Mouse (Mus musculus): ENCODE measurements around the gene Sema6c. TPM values are rescaled to one million over a fixed set of nuclear protein-coding genes. Genes with fewer than 3 reads are reported as not detected.
A peak's percentile ranks its signal among the peaks of the same experiment; 100 is the strongest.

The Sema6c gene
- polyA plus RNA-seq, 1 experiment: 38.5 TPM

GRCm38 (mm10) chr3:95136336-95136735 is 23.9 kb upstream of the Sema6c start:
- H3K4me1 ChIP-seq (ENCODE audit: control insufficient read depth, insufficient read depth, low read length): peaks cover 20% of the 10 kb centered on the region
- H3K27ac ChIP-seq (ENCODE audit: control insufficient read depth, insufficient read depth, low read depth, low read length): no peak overlapping the region
- H3K4me3 ChIP-seq (ENCODE audit: control insufficient read depth, low read depth, low read length): no peak overlapping the region
- no peak for TF ChIP-seq CTCF (IDR thresholded peaks at IDR 0.05; ENCODE audit: control insufficient read depth, insufficient read depth, insufficient replicate concordance, low read depth, low read length)
- no peak for TF ChIP-seq POLR2A (IDR thresholded peaks at IDR 0.05; ENCODE audit: control insufficient read depth, low read depth, low read length)
- no peaks in the 10 kb centered on the region; the same call in 1 of the 2 replicates for H3K36me3 ChIP-seq (ENCODE audit: control insufficient read depth, insufficient read depth, low read length)
- no peaks in the 10 kb centered on the region for H3K27me3 ChIP-seq (ENCODE audit: control insufficient read depth, insufficient read depth, low read length)

- TF ChIP-seq CTCF (IDR thresholded peaks at IDR 0.05; ENCODE audit: control insufficient read depth, insufficient read depth, insufficient replicate concordance, low read depth, low read length): no peak
- no peak for TF ChIP-seq POLR2A (IDR thresholded peaks at IDR 0.05; ENCODE audit: control insufficient read depth, low read depth, low read length)
- peak overlapping the region; percentile 32 for H3K4me3 ChIP-seq (ENCODE audit: control insufficient read depth, low read depth, low read length)
- H3K4me1 ChIP-seq (ENCODE audit: control insufficient read depth, insufficient read depth, low read length): peaks cover 13% of the 10 kb centered on the region
- H3K27me3 ChIP-seq (ENCODE audit: control insufficient read depth, insufficient read depth, low read length): no peaks in the 10 kb centered on the region
- H3K36me3 ChIP-seq (ENCODE audit: control insufficient read depth, insufficient read depth, low read length): no peaks in the 10 kb centered on the region; the same call in 1 of the 2 replicates
- H3K27ac ChIP-seq (ENCODE audit: control insufficient read depth, insufficient read depth, low read depth, low read length): 0 out of 2 replicates have a peak overlapping the region, but pooled peaks have one; percentile 28
Measured at GRCm38 (mm10) chr3:95139586-95140288, 20.5 kb upstream of the Sema6c start.

DNA sequence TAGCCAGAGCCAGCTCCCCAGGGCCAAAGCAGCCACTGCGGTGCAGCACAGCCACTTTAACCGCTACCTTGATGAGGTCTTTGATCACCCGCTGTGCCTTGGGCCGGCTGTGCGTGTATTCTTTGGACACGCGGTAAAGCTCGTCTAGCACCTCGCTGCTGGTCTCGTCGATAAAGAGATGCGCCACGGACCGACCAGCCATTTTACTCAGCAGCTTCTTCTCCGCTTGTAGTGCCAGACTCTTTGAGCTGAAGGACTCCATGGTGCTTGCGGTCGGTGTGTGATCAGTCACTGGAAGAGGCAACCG is 20.0 kb upstream of the Sema6c start:
- Histone ChIP-seq H3K27ac (ENCODE audit: control insufficient read depth, insufficient read depth, low read depth, low read length) (no peak overlapping the region), H3K4me3 (ENCODE audit: control insufficient read depth, low read depth, low read length) (peak overlapping the region; percentile 32), H3K27me3 (ENCODE audit: control insufficient read depth, insufficient read depth, low read length) (no peaks in the 10 kb centered on the region), H3K4me1 (ENCODE audit: control insufficient read depth, insufficient read depth, low read length) (peaks cover 11% of the 10 kb centered on the region), H3K36me3 (ENCODE audit: control insufficient read depth, insufficient read depth, low read length) (no peaks in the 10 kb centered on the region; the same call in 1 of the 2 replicates)
- TF ChIP-seq CTCF (IDR thresholded peaks at IDR 0.05; ENCODE audit: control insufficient read depth, insufficient read depth, insufficient replicate concordance, low read depth, low read length) (no peak), POLR2A (IDR thresholded peaks at IDR 0.05; ENCODE audit: control insufficient read depth, low read depth, low read length) (no peak)

GRCm38 (mm10) chr3:95140795-95141194 is 19.5 kb upstream of the Sema6c start:
- H3K4me3 ChIP-seq (ENCODE audit: control insufficient read depth, low read depth, low read length): peak overlapping the region; percentile 32; the same call in 1 of the 2 replicates
- TF ChIP-seq POLR2A (IDR thresholded peaks at IDR 0.05; ENCODE audit: control insufficient read depth, low read depth, low read length): no peak
- TF ChIP-seq CTCF (IDR thresholded peaks at IDR 0.05; ENCODE audit: control insufficient read depth, insufficient read depth, insufficient replicate concordance, low read depth, low read length): no peak
- no peaks in the 10 kb centered on the region for H3K27me3 ChIP-seq (ENCODE audit: control insufficient read depth, insufficient read depth, low read length)
- H3K4me1 ChIP-seq (ENCODE audit: control insufficient read depth, insufficient read depth, low read length): peaks cover 11% of the 10 kb centered on the region
- no peak overlapping the region for H3K27ac ChIP-seq (ENCODE audit: control insufficient read depth, insufficient read depth, low read depth, low read length)
- H3K36me3 ChIP-seq (ENCODE audit: control insufficient read depth, insufficient read depth, low read length): no peaks in the 10 kb centered on the region; the same call in 1 of the 2 replicates

- H3K4me1 ChIP-seq (ENCODE audit: control insufficient read depth, insufficient read depth, low read length): peaks cover 11% of the 10 kb centered on the region
- H3K4me3 ChIP-seq (ENCODE audit: control insufficient read depth, low read depth, low read length): no peak overlapping the region
- H3K27me3 ChIP-seq (ENCODE audit: control insufficient read depth, insufficient read depth, low read length): no peaks in the 10 kb centered on the region
- H3K36me3 ChIP-seq (ENCODE audit: control insufficient read depth, insufficient read depth, low read length): no peaks in the 10 kb centered on the region; the same call in 1 of the 2 replicates
- TF ChIP-seq CTCF (IDR thresholded peaks at IDR 0.05; ENCODE audit: control insufficient read depth, insufficient read depth, insufficient replicate concordance, low read depth, low read length): no peak
- no peak for TF ChIP-seq POLR2A (IDR thresholded peaks at IDR 0.05; ENCODE audit: control insufficient read depth, low read depth, low read length)
- H3K27ac ChIP-seq (ENCODE audit: control insufficient read depth, insufficient read depth, low read depth, low read length): no peak overlapping the region
Measured at GRCm38 (mm10) chr3:95141474-95141873, 18.8 kb upstream of the Sema6c start.

GRCm38 (mm10) chr3:95141952-95142616 is 18.2 kb upstream of the Sema6c start, which contains the start of gene Tnfaip8l2:
Gene Tnfaip8l2 (minus strand): TSS chr3:95142360.
- peaks cover 11% of the 10 kb centered on the region for H3K4me1 ChIP-seq (ENCODE audit: control insufficient read depth, insufficient read depth, low read length)
- H3K27ac ChIP-seq (ENCODE audit: control insufficient read depth, insufficient read depth, low read depth, low read length): no peak within 1 kb of the TSS
- TF ChIP-seq POLR2A (IDR thresholded peaks at IDR 0.05; ENCODE audit: control insufficient read depth, low read depth, low read length) (no peak), CTCF (IDR thresholded peaks at IDR 0.05; ENCODE audit: control insufficient read depth, insufficient read depth, insufficient replicate concordance, low read depth, low read length) (no peak)

GRCm38 (mm10) chr3:95142617-95143011 is 17.6 kb upstream of the Sema6c start:
- no peaks in the 10 kb centered on the region; the same call in 1 of the 2 replicates for H3K36me3 ChIP-seq (ENCODE audit: control insufficient read depth, insufficient read depth, low read length)
- TF ChIP-seq POLR2A (IDR thresholded peaks at IDR 0.05; ENCODE audit: control insufficient read depth, low read depth, low read length) (no peak), CTCF (IDR thresholded peaks at IDR 0.05; ENCODE audit: control insufficient read depth, insufficient read depth, insufficient replicate concordance, low read depth, low read length) (peak; percentile 94; the same call in 1 of the 2 replicates)

More at GRCm38 (mm10) chr3:95141952-95142616, 18.2 kb upstream of the Sema6c start, which contains the start of gene Tnfaip8l2:
- Histone ChIP-seq H3K4me3 (ENCODE audit: control insufficient read depth, low read depth, low read length) (no peak within 1 kb of the TSS), H3K36me3 (ENCODE audit: control insufficient read depth, insufficient read depth, low read length) (no peaks in the 10 kb centered on the region; the same call in 1 of the 2 replicates), H3K27me3 (ENCODE audit: control insufficient read depth, insufficient read depth, low read length) (no peaks in the 10 kb centered on the region)

More at GRCm38 (mm10) chr3:95142617-95143011, 17.6 kb upstream of the Sema6c start:
- H3K4me3 ChIP-seq (ENCODE audit: control insufficient read depth, low read depth, low read length): no peak overlapping the region
- H3K27me3 ChIP-seq (ENCODE audit: control insufficient read depth, insufficient read depth, low read length): no peaks in the 10 kb centered on the region
- peaks cover 11% of the 10 kb centered on the region for H3K4me1 ChIP-seq (ENCODE audit: control insufficient read depth, insufficient read depth, low read length)
- H3K27ac ChIP-seq (ENCODE audit: control insufficient read depth, insufficient read depth, low read depth, low read length): no peak overlapping the region

Measured in testis, adult 2 months (tissue).